7 mouse cellular contexts compared by ENCODE assay signal in genomic region chr15:78962885-78963284, GRCm38 (mm10). TPM values are rescaled to one million over a fixed set of nuclear protein-coding genes. Genes with fewer than 3 reads are reported as not detected.
A peak's percentile ranks its signal among the peaks of the same experiment; 100 is the strongest.
DNase-seq lines count a peak whose midpoint lies in the region; TF ChIP-seq lines count a peak whose summit lies in the region.

No protein-coding gene starts in this region.

- no peak overlapping the region for H3K4me3 ChIP-seq in lung, adult 2 months (replicated peaks; ENCODE audit: extremely low read depth, low read depth, low read length)
- no peak overlapping the region for H3K4me3 ChIP-seq in olfactory bulb, adult 2 months (ENCODE audit: insufficient read depth, low read depth, low read length)

- 0 out of 2 replicates have a peak, but pooled peaks cover 2% of the 10 kb centered on the region for H3K4me1 ChIP-seq in lung, adult 2 months (ENCODE audit: control insufficient read depth, insufficient read depth, low read length)
- peaks cover 11% of the 10 kb centered on the region for H3K4me1 ChIP-seq in olfactory bulb, adult 2 months (ENCODE audit: control insufficient read depth, insufficient read depth, low read length)

- no peak overlapping the region for H3K27ac ChIP-seq in olfactory bulb, adult 2 months (ENCODE audit: insufficient read depth, low read depth, low read length)

- 32% methylated on average over 2 of the region's 2 CpGs for WGBS in lung, adult 2 months
- WGBS in olfactory bulb, adult 2 months: 47% methylated on average over 2 of the region's 2 CpGs

- TF ChIP-seq POLR2A in lung, adult 2 months (IDR thresholded peaks at IDR 0.05; ENCODE audit: borderline replicate concordance, extremely low read depth, low read depth, low read length): no peak
- no peak for TF ChIP-seq POLR2A in olfactory bulb, adult 2 months (IDR thresholded peaks at IDR 0.05; ENCODE audit: insufficient read depth, low read depth, low read length)

- peak; percentile 75 for DNase-seq in ES-CJ7 (ENCODE audit: low read depth, low spot score)
- DNase-seq in adipocyte (ENCODE audit: low spot score): peak; percentile 75
- peak; percentile 86 for DNase-seq in embryo, embryonic 10 days (ENCODE audit: low spot score)
- DNase-seq in heart, adult 11 months: peak; percentile 96
- peak; percentile 59 for DNase-seq in kidney, adult 11 months
- peak; percentile 62 for DNase-seq in lung, adult 2 months

- TF ChIP-seq CTCF in lung, adult 2 months (IDR thresholded peaks at IDR 0.05; ENCODE audit: insufficient read depth, low read length): peak; percentile 74
- TF ChIP-seq CTCF in olfactory bulb, adult 2 months (IDR thresholded peaks at IDR 0.05; ENCODE audit: insufficient read depth, low read depth, low read length): peak; percentile 33; the same call in 1 of the 2 replicates

RNA-seq across cellular contexts. Expression of gene Triobp, which starts 15.4 kb away (rescaled TPM):
- polyA plus RNA-seq in lung, adult 2 months (2012; rRNA removed): 49.6 and 56.3 TPM in 2 replicates
- not detected in 2 replicates for polyA plus RNA-seq in olfactory bulb, adult 2 months (2012; ENCODE audit: insufficient read depth, insufficient read length, low replicate concordance, missing spikeins)

RNA-seq across cellular contexts. Expression of gene Nol12, which starts 28.2 kb away (rescaled TPM):
- polyA plus RNA-seq in lung, adult 2 months (2012; rRNA removed): 15.2 and 16.4 TPM in 2 replicates
- polyA plus RNA-seq in olfactory bulb, adult 2 months (2012; ENCODE audit: insufficient read depth, insufficient read length, low replicate concordance, missing spikeins): not detected in 2 replicates

RNA-seq across cellular contexts. Expression of gene Lgals1, which starts 36.4 kb away (rescaled TPM):
- 250 and 251 TPM in 2 replicates for polyA plus RNA-seq in lung, adult 2 months (2012; rRNA removed)
- not detected in 2 replicates for polyA plus RNA-seq in olfactory bulb, adult 2 months (2012; ENCODE audit: insufficient read depth, insufficient read length, low replicate concordance, missing spikeins)

RNA-seq across cellular contexts. Expression of gene Pdxp, which starts 49.2 kb away (rescaled TPM):
- polyA plus RNA-seq in lung, adult 2 months (2012; rRNA removed): 3.5 and 4.2 TPM in 2 replicates
- not detected in 2 replicates for polyA plus RNA-seq in olfactory bulb, adult 2 months (2012; ENCODE audit: insufficient read depth, insufficient read length, low replicate concordance, missing spikeins)

Comparison
In these comparisons a context has a peak if more than half of its experiments do, and no peak if none do; other contexts are left out.
1. RNA of gene Nol12, which starts 28.2 kb away (polyA plus RNA-seq): 15.2 to 16.4 TPM in lung, adult 2 months; not detected in olfactory bulb, adult 2 months; every median in the first group is over 10 times any median in the second.
2. RNA of gene Lgals1, which starts 36.4 kb away (polyA plus RNA-seq): 250 to 251 TPM in lung, adult 2 months; not detected in olfactory bulb, adult 2 months; every median in the first group is over 100 times any median in the second.
3. Peak in every context shown above with its lines, with median percentiles within 50 percentile points of each other: DNase-seq.